ENCODE assay signal across 15 mouse cellular contexts in genomic region chr2:79096532-79097251, GRCm38 (mm10).
"Had no signal": no experiment of that assay in that cellular context is flagged by ENCODE, and none has a peak within 500 bp of the region (broad histone marks: within the 10 kb centered on the region; RNA-seq: fewer than 3 reads in every experiment).

No protein-coding gene starts in this region.

- H3K27ac ChIP-seq: neural tube, embryonic 15.5 days; stomach, embryonic 15.5 days; stomach, postnatal 0 days had no signal

- H3K9me3 ChIP-seq: neural tube, embryonic 15.5 days; stomach, embryonic 15.5 days had no signal

- H3K27me3 ChIP-seq: neural tube, embryonic 15.5 days; stomach, embryonic 15.5 days had no signal

- H3K9ac ChIP-seq: neural tube, embryonic 15.5 days; stomach, embryonic 15.5 days had no signal

- H3K4me3 ChIP-seq: neural tube, embryonic 15.5 days; stomach, embryonic 15.5 days had no signal

- DNase-seq: retina, postnatal 1 day; right cerebral cortex, adult 18-20 months; right cerebral cortex, postnatal 14 days; right cerebral cortex, postnatal 25 days; right cerebral cortex, postnatal 4 days; spleen, adult 18-20 months; thymus, adult 18-20 months; thymus, adult 2 months; thymus, postnatal 14 days; thymus, postnatal 25 days; thymus, postnatal 36 days; thymus, postnatal 4 days had no signal

- H3K4me2 ChIP-seq: neural tube, embryonic 15.5 days; stomach, embryonic 15.5 days had no signal

- H3K4me1 ChIP-seq: neural tube, embryonic 15.5 days; stomach, embryonic 15.5 days had no signal

- H3K36me3 ChIP-seq: neural tube, embryonic 15.5 days; stomach, embryonic 15.5 days had no signal
